Comparison of ENCODE assay signal across 8 mouse cellular contexts in genomic region chr5:99479263-99480077, GRCm38 (mm10).
DNase-seq lines count a peak whose midpoint lies in the region; ATAC-seq and TF ChIP-seq lines count a peak whose summit lies in the region.

No protein-coding gene starts in this region.

- H3K9me3 ChIP-seq in embryonic facial prominence, embryonic 14.5 days (ENCODE audit: control insufficient read depth, low read length), result no peaks in the 10 kb centered on the region
- no peaks in the 10 kb centered on the region for H3K9me3 ChIP-seq in heart, embryonic 16.5 days (replicated peaks; ENCODE audit: control insufficient read depth, low read length)
- H3K9me3 ChIP-seq in lung, embryonic 14.5 days (ENCODE audit: low read depth, low read length), result no peaks in the 10 kb centered on the region

- no peak overlapping the region for H3K27ac ChIP-seq in embryonic facial prominence, embryonic 14.5 days (replicated peaks; ENCODE audit: low read depth, low read length)
- H3K27ac ChIP-seq in heart, embryonic 16.5 days (ENCODE audit: low read length), result peak overlapping the region; percentile 68
- H3K27ac ChIP-seq in lung, embryonic 14.5 days (ENCODE audit: low read depth), result peak overlapping the region; percentile 71

- peaks cover 12% of the 10 kb centered on the region for H3K4me1 ChIP-seq in embryonic facial prominence, embryonic 14.5 days (ENCODE audit: control insufficient read depth, insufficient read depth, low read length)
- peaks cover 24% of the 10 kb centered on the region for H3K4me1 ChIP-seq in heart, embryonic 16.5 days (ENCODE audit: control insufficient read depth, insufficient read depth, low read length)
- H3K4me1 ChIP-seq in lung, embryonic 14.5 days (ENCODE audit: insufficient read depth), result 0 out of 2 replicates have a peak, but pooled peaks cover 7% of the 10 kb centered on the region

- WGBS in embryonic facial prominence, embryonic 14.5 days, result 3% methylated on average over 20 of the region's 20 CpGs
- 5% methylated on average over 20 of the region's 20 CpGs for WGBS in heart, embryonic 16.5 days
- WGBS in large intestine, adult 2 months, result 7% methylated on average over 20 of the region's 20 CpGs
- WGBS in lung, embryonic 14.5 days, result 2% methylated on average over 20 of the region's 20 CpGs

- H3K4me2 ChIP-seq in embryonic facial prominence, embryonic 14.5 days (ENCODE audit: low read depth, low read length), result peak overlapping the region; percentile 50
- H3K4me2 ChIP-seq in heart, embryonic 16.5 days (ENCODE audit: low read depth, low read length), result peak overlapping the region; percentile 59
- peak overlapping the region; percentile 56 for H3K4me2 ChIP-seq in lung, embryonic 14.5 days

- DNase-seq in B cell, adult 2 months, result peak; percentile 28 to 33
- DNase-seq in adrenal gland, postnatal 25 days, result peak; percentile 39
- DNase-seq in embryonic facial prominence, embryonic 14.5 days (ENCODE audit: low spot score), result peak; percentile 92
- peak; percentile 38 for DNase-seq in large intestine, adult 2 months (ENCODE audit: low read depth, low spot score)
- DNase-seq in lung, embryonic 14.5 days, result peak; percentile 77
- peak; percentile 39 to 65 for DNase-seq in urinary bladder, postnatal 4 days (ENCODE audit: low spot score in 2 of 2)

- no peaks in the 10 kb centered on the region for H3K27me3 ChIP-seq in embryonic facial prominence, embryonic 14.5 days (replicated peaks; ENCODE audit: control insufficient read depth, insufficient read depth, low read length)
- H3K27me3 ChIP-seq in heart, embryonic 16.5 days (ENCODE audit: control insufficient read depth, insufficient read depth, low read length), result no peaks in the 10 kb centered on the region
- H3K27me3 ChIP-seq in lung, embryonic 14.5 days (ENCODE audit: insufficient read depth, low read length), result no peaks in the 10 kb centered on the region

- H3K4me3 ChIP-seq in embryonic facial prominence, embryonic 14.5 days (ENCODE audit: low read depth, low read length), result peak overlapping the region; percentile 15
- H3K4me3 ChIP-seq in heart, embryonic 16.5 days (ENCODE audit: low read length), result peak overlapping the region; percentile 21
- no peak overlapping the region for H3K4me3 ChIP-seq in lung, embryonic 14.5 days (ENCODE audit: low read depth, low read length)

- peak; percentile 95 for ATAC-seq in embryonic facial prominence, embryonic 14.5 days (ENCODE audit: low read depth)
- ATAC-seq in heart, embryonic 16.5 days (replicated peaks; ENCODE audit: extremely low read depth, insufficient read depth, low FRiP score), result peak; percentile 63
- ATAC-seq in lung, embryonic 14.5 days (ENCODE audit: insufficient read depth), result peak; percentile 85
- ATAC-seq in neutrophil, adult 5-6 weeks (ENCODE audit: extremely low read depth, insufficient number of reproducible peaks, low FRiP score, poor library complexity, severe bottlenecking), result peak; percentile 34; the same call in 1 of the 2 replicates

- H3K9ac ChIP-seq in embryonic facial prominence, embryonic 14.5 days (ENCODE audit: low read depth, low read length), result peak overlapping the region; percentile 26
- peak overlapping the region; percentile 66 for H3K9ac ChIP-seq in heart, embryonic 16.5 days (ENCODE audit: low read length)
- H3K9ac ChIP-seq in lung, embryonic 14.5 days, result peak overlapping the region; percentile 36

- TF ChIP-seq CTCF in lung, embryonic 14.5 days (IDR thresholded peaks at IDR 0.05; ENCODE audit: low read depth), result no peak; the same call in 1 of the 2 replicates

- no peaks in the 10 kb centered on the region for H3K36me3 ChIP-seq in embryonic facial prominence, embryonic 14.5 days (ENCODE audit: control insufficient read depth, insufficient read depth, low read length)
- no peaks in the 10 kb centered on the region for H3K36me3 ChIP-seq in heart, embryonic 16.5 days (ENCODE audit: control insufficient read depth, insufficient read depth)
- H3K36me3 ChIP-seq in lung, embryonic 14.5 days (ENCODE audit: insufficient read depth), result no peaks in the 10 kb centered on the region

Comparison
In these comparisons a context has a peak if more than half of its experiments do, and no peak if none do; other contexts are left out.
1. DNase-seq: peak in every context shown above with its lines; median percentile 92 in embryonic facial prominence, embryonic 14.5 days; 77 in lung, embryonic 14.5 days; 52 in urinary bladder, postnatal 4 days; 39 in adrenal gland, postnatal 25 days; 38 in large intestine, adult 2 months; 30 in B cell, adult 2 months.
2. ATAC-seq: peak in every context shown above with its lines; median percentile 95 in embryonic facial prominence, embryonic 14.5 days; 85 in lung, embryonic 14.5 days; 63 in heart, embryonic 16.5 days; 34 in neutrophil, adult 5-6 weeks.